Mouse (Mus musculus) cortical plate, adult 2 months (tissue): ENCODE measurements around the gene Bmp10.

Experiments used
- CTCF ChIP-seq: fragments of 200-500 bp; IDR thresholded peaks from 2 replicates; pipeline ENCODE4 v1.5.1; 2011; ENCODE audit warnings: mild to moderate bottlenecking, control low read depth, low read length; ENCODE audit not compliant: insufficient read depth; ENCODE audit errors: extremely low read depth
- POLR2A ChIP-seq: fragments of 200-500 bp; IDR thresholded peaks from 2 replicates; pipeline ENCODE4 v1.6.1; 2011; ENCODE audit warnings: mild to moderate bottlenecking, low read length, control low read depth; ENCODE audit not compliant: insufficient read depth; ENCODE audit errors: extremely low read depth

GRCm38 (mm10) chr6:87399137-87399536 is 29.7 kb upstream of the Bmp10 start:
- TF ChIP-seq CTCF, result peak; percentile 96
- no peak for TF ChIP-seq POLR2A
